ENCODE assay signal across 10 mouse cellular contexts in the genomic region with DNA sequence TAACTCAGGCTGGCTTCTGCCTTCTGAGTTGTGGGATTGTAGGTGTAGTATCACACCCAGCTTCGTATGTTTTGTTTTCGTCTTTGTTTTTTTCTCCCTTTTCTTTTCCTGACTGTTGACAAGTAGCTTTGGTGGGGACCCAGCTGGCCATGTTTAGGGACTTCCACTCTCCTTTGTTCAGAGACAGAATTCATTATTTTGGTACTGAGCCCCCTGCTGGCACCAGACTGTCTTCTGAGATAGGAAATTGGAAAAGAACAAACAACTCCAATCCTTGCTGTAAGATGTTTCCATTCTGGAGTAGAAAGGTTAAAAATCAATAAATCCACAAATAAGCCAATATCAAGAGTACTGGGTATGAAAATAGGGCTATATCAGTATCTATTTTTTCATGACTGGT. TPM values are rescaled to one million over a fixed set of nuclear protein-coding genes. Genes with fewer than 3 reads are reported as not detected.
DNase-seq lines count a peak whose midpoint lies in the region; ATAC-seq lines count a peak whose summit lies in the region.
"Had no signal": no experiment of that assay in that cellular context is flagged by ENCODE, and none has a peak within 500 bp of the region (broad histone marks: within the 10 kb centered on the region; RNA-seq: fewer than 3 reads in every experiment).

No protein-coding gene starts in this region.

- no peaks in the 10 kb centered on the region for H3K9me3 ChIP-seq in kidney, embryonic 14.5 days (ENCODE audit: control insufficient read depth, low read length)
- H3K9me3 ChIP-seq in embryonic facial prominence, embryonic 15.5 days (replicated peaks): no peaks in the 10 kb centered on the region
- H3K9me3 ChIP-seq in limb, embryonic 10.5 days (replicated peaks): no peaks in the 10 kb centered on the region

- H3K4me2 ChIP-seq in kidney, embryonic 14.5 days (replicated peaks; ENCODE audit: low read depth, low read length): no peak overlapping the region
- H3K4me2 ChIP-seq in embryonic facial prominence, embryonic 15.5 days (replicated peaks): no peak overlapping the region

- H3K36me3 ChIP-seq in kidney, embryonic 14.5 days (ENCODE audit: control insufficient read depth, insufficient read depth, low read length): no peaks in the 10 kb centered on the region
- H3K36me3 ChIP-seq in embryonic facial prominence, embryonic 15.5 days: no peaks in the 10 kb centered on the region
- H3K36me3 ChIP-seq in limb, embryonic 10.5 days: no peaks in the 10 kb centered on the region

- no peak for ATAC-seq in kidney, embryonic 14.5 days (ENCODE audit: low FRiP score, low TSS enrichment)
- ATAC-seq in embryonic facial prominence, embryonic 15.5 days (ENCODE audit: insufficient number of reproducible peaks, low FRiP score, low TSS enrichment, low read depth): no peak
- ATAC-seq: Patski had no signal

- no peak for DNase-seq in kidney, adult 9 months
- DNase-seq in MN1 (ENCODE audit: low spot score): peak; percentile 62
- DNase-seq in limb, embryonic 10.5 days (ENCODE audit: low spot score): no peak
- DNase-seq in urinary bladder, postnatal 25 days (ENCODE audit: low spot score): no peak
- DNase-seq in left cerebral cortex, adult 11 months (ENCODE audit: low spot score): no peak
- DNase-seq in left cerebral cortex, adult 9 months (ENCODE audit: low spot score in 2 of 2): no peak

- peak overlapping the region; percentile 31; the same call in 1 of the 2 replicates for H3K27ac ChIP-seq in kidney, embryonic 14.5 days (ENCODE audit: low read depth, low read length)
- peak overlapping the region; percentile 13; the same call in 1 of the 2 replicates for H3K27ac ChIP-seq in embryonic facial prominence, embryonic 15.5 days (replicated peaks)
- peak overlapping the region; percentile 85 for H3K27ac ChIP-seq in limb, embryonic 10.5 days

- H3K4me1 ChIP-seq in kidney, embryonic 14.5 days (ENCODE audit: control insufficient read depth, insufficient read depth, low read length): peaks cover 17% of the 10 kb centered on the region
- H3K4me1 ChIP-seq in embryonic facial prominence, embryonic 15.5 days: peaks cover 59% of the 10 kb centered on the region
- H3K4me1 ChIP-seq in limb, embryonic 10.5 days: peaks cover 66% of the 10 kb centered on the region

- 64% methylated on average over 2 of the region's 2 CpGs for WGBS in kidney, embryonic 14.5 days
- WGBS in embryonic facial prominence, embryonic 15.5 days: 57% methylated on average over 2 of the region's 2 CpGs
- WGBS in limb, embryonic 10.5 days: 77% methylated on average over 2 of the region's 2 CpGs

- H3K4me3 ChIP-seq in kidney, embryonic 14.5 days (ENCODE audit: low read length): no peak overlapping the region
- H3K4me3 ChIP-seq in embryonic facial prominence, embryonic 15.5 days (replicated peaks): no peak overlapping the region
- no peak overlapping the region for H3K4me3 ChIP-seq in limb, embryonic 10.5 days

- no peak overlapping the region for H3K9ac ChIP-seq in kidney, embryonic 14.5 days (ENCODE audit: low read depth, low read length)
- no peak overlapping the region for H3K9ac ChIP-seq in embryonic facial prominence, embryonic 15.5 days

- H3K27me3 ChIP-seq in kidney, embryonic 14.5 days (ENCODE audit: control insufficient read depth, insufficient read depth, low read length): peaks cover 23% of the 10 kb centered on the region
- H3K27me3 ChIP-seq in embryonic facial prominence, embryonic 15.5 days: peaks cover 21% of the 10 kb centered on the region
- peaks cover 33% of the 10 kb centered on the region for H3K27me3 ChIP-seq in limb, embryonic 10.5 days (ENCODE audit: low read depth, poor library complexity, severe bottlenecking)

RNA-seq across cellular contexts. Expression of gene Tcea2, which starts 3.7 kb away (rescaled TPM):
- polyA plus RNA-seq in kidney, embryonic 14.5 days (2014; fragmentation: Nextera tagmentation; extraction: Ambion mirVana): 24.5 and 24.8 TPM in 2 replicates
- polyA plus RNA-seq in embryonic facial prominence, embryonic 15.5 days (2015; fragmentation: Nextera tagmentation; extraction: Ambion mirVana): 24.0 and 25.7 TPM in 2 replicates
- 16.5 and 25.8 TPM in 2 replicates for polyA plus RNA-seq in limb, embryonic 10.5 days (2016; fragmentation: Nextera tagmentation; extraction: Ambion mirVana)

RNA-seq across cellular contexts. Expression of gene Sox18, which starts 5.0 kb away (rescaled TPM):
- 36.8 and 40.5 TPM in 2 replicates for polyA plus RNA-seq in kidney, embryonic 14.5 days (2014; fragmentation: Nextera tagmentation; extraction: Ambion mirVana)
- polyA plus RNA-seq in embryonic facial prominence, embryonic 15.5 days (2015; fragmentation: Nextera tagmentation; extraction: Ambion mirVana): 65.1 and 75.3 TPM in 2 replicates
- 25.9 and 27.9 TPM in 2 replicates for polyA plus RNA-seq in limb, embryonic 10.5 days (2016; fragmentation: Nextera tagmentation; extraction: Ambion mirVana)

RNA-seq across cellular contexts. Expression of gene Rgs19, which starts 17.4 kb away (rescaled TPM):
- polyA plus RNA-seq in kidney, embryonic 14.5 days (2014; fragmentation: Nextera tagmentation; extraction: Ambion mirVana): 70.8 and 71.9 TPM in 2 replicates
- 72.2 and 79.7 TPM in 2 replicates for polyA plus RNA-seq in embryonic facial prominence, embryonic 15.5 days (2015; fragmentation: Nextera tagmentation; extraction: Ambion mirVana)
- polyA plus RNA-seq in limb, embryonic 10.5 days (2016; fragmentation: Nextera tagmentation; extraction: Ambion mirVana): 94.3 and 96.4 TPM in 2 replicates

RNA-seq across cellular contexts. Expression of gene Gm29797, which starts 19.6 kb away (rescaled TPM):
- polyA plus RNA-seq in kidney, embryonic 14.5 days (2014; fragmentation: Nextera tagmentation; extraction: Ambion mirVana): 0.63 TPM in 1 of 2 replicates, not detected in the other
- 0.24 and 0.31 TPM in 2 replicates for polyA plus RNA-seq in embryonic facial prominence, embryonic 15.5 days (2015; fragmentation: Nextera tagmentation; extraction: Ambion mirVana)
- 0.39 TPM in 1 of 2 replicates, not detected in the other for polyA plus RNA-seq in limb, embryonic 10.5 days (2016; fragmentation: Nextera tagmentation; extraction: Ambion mirVana)
- polyA plus RNA-seq: spleen, adult 2 months had no signal

RNA-seq across cellular contexts. Expression of gene Lkaaear1, which starts 21.8 kb away (rescaled TPM):
- not detected in 2 replicates for polyA plus RNA-seq in kidney, embryonic 14.5 days (2014; fragmentation: Nextera tagmentation; extraction: Ambion mirVana)
- not detected in 2 replicates for polyA plus RNA-seq in embryonic facial prominence, embryonic 15.5 days (2015; fragmentation: Nextera tagmentation; extraction: Ambion mirVana)
- polyA plus RNA-seq in limb, embryonic 10.5 days (2016; fragmentation: Nextera tagmentation; extraction: Ambion mirVana): not detected in 2 replicates
- polyA plus RNA-seq: Patski; spleen, adult 2 months had no signal

Comparison
In these comparisons a context has a peak if more than half of its experiments do, and no peak if none do; other contexts are left out.
1. H3K27ac ChIP-seq: peak in every context shown above with its lines; median percentile 85 in limb, embryonic 10.5 days; 31 in kidney, embryonic 14.5 days; 13 in embryonic facial prominence, embryonic 15.5 days.